Mouse (Mus musculus) kidney, postnatal 4 days (tissue): ENCODE measurements at regions not wholly inside any gene's neighbourhood (a gene's known extent, or its start where the extent isn't known, plus 50 kb on each side); places are given as distances from the start of the nearest gene placed in this dataset.

ENCODE experiments used
- DNase-seq, 2 experiments: peaks; one replicate each; pipeline ENCODE4 v3.0.0; 2021; ENCODE audit warnings: mixed read lengths in 2 of 2

DNA sequence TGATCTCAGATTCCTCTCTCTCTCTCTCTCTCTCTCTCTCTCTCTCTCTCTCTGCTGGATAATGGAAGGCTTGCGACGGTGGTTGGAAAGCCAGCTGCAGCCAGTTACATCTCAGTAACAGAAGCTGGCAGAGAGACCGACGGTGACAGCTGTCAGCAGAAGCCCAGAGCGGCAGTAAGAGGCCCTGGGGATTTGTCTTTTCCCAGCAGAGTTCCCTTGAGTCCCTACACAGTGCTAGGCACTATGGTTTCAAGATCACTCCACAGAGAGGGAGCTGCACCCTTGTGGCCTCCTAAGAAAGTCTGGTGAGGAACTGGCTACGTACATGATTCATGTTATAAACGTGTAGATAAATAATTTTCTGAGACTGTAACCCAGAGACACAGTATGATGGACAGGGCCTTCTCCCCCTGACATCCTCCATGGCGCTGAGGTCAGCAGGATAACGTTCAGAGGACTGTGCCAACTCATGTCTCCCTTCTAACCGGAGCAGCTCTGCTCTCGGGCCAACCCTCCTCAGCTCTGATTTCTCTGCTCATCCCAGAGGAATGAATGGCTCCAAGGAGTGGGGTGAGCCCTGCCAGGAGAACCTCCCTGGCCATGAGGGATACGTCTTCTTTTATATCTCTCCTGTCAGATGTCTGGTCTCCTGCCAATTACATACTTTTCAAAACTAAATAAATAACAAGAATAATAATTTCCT lies 253.5 kb upstream of the Cadm1 start:
- DNase-seq, result peak; percentile 58 to 70

DNA sequence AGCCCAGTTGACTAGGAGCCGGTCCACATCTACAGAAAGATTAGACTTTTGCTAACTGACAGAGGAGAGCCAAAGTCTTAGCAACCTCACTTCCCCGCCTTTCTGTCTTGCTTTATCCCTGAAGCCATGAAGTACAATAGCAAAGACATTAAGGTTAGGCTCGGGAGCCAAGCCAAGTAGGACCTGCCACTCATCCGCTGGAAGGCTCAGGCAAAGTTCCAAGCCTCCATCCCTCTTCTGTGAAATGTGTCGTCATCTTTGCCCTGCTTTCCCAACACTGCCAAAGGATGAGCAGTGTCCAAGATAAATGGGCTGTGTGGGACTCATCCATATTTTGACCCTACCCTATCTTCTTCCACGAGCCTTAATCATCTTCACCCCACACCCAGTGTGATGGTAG lies 250.6 kb upstream of the Cadm1 start:
- peak; percentile 16 to 44 for DNase-seq

DNA sequence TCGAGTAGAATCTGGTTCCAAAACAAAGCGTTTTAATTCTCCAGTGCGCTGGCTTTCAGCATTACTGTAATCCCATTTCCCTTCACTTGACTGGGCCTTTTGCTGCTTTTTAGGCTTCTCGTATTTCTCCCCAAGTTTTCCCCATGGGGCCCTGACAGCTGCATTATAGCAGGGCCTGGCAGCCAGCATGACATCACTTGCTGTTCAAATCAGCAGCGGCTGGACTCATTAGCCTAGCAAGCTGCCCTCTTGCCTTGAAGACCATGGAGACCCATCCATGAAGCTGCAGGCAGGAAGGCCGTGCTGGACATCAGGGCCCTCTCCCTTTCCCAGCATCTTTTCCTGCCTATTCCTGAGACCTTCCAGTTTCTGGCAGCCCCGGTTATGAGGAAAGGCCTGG lies 249.8 kb upstream of the Cadm1 start:
- peak; percentile 78 for DNase-seq

DNA sequence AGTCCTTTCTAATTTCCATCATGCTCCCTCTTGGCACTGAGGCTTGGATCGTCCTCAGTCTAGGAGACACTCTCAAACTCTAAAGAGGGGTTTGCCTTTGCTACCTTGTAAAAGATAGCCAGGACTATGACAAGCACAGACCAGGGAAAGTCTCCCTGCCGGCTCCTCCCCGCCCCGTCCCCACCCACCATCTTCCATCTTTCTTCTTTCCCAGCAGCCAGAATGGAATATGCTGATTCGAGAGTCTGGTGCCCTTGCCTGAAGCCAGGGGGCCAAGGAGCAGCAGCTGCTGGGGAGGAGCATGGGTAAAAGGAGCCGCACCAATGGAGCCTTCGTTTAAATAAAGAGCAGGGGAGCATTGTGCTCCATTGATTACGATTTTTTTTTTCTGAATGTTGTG lies 249.4 kb upstream of the Cadm1 start:
- DNase-seq, result no peak

DNA sequence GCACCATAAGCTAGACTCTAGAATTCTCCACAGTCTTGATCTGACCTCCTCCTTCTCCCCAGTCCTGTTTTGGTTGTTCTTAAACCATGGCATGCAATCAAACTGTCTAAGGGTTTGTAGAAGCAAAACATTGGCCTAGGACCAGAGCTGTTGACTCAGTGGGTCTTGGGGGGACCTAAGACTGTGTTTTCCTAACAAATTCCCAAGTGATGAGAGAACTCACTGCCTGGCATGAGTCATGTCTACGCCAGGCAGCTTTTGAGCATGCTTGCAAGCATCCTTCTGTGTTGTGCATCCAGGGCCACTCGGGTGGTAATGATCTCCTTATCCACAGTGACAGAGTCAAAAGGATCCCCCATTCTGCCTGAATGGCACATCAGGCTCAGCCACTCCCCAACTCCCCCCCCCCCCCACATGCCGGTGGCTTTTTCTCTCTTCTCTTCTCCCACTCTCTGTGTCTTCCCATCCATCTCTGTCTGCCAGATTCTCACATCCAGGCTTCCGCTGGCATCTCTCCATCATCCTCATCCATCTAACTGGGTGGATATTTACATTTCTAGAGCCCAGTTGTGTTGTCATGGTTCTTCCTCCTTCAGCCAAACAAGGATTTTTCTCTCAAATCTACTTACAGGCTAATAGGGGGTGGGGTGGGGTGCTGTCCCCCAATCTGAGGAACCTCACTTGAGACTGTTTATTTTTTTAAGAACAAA lies 246.1 kb upstream of the Cadm1 start:
- no peak for DNase-seq

DNA sequence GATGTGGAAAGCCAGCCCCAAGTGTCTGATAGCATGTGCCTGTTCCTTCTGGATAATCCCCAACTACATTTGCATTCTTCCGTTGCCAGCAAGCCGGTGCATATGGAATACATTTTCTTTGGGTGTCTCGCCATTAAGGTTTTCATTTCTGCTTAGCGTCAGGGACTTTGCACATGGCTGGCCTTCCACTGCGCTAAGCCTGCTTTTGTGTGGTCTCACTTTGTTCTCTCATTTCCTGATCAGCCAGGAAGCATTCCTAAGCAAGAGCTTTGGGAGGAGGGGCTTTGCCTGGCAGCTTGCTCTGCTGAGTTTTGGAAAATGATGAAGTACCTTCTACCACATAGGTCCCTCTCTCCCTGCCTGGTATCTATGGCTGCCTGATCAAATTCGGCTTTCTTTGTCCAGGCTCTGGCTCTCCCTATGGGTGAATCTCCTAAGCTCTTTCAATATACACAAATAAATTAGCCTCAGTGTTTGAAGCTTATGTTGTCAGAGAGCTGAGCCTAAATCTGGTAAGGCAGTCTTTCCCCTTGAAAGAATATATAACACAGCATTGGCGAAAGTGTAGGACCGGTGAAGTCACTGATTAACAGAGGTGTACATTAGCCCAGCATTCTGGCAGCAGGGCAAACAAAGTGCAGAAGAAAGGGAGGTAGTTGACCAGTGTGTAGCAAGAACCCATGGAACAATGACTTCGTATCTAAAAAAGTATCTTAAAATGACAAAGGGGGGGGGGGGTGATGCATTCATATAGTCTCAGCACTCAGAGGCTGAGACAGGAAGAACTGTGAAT lies 242.8 kb upstream of the Cadm1 start:
- peak in 1 of 2 experiments; percentile 22 for DNase-seq

DNA sequence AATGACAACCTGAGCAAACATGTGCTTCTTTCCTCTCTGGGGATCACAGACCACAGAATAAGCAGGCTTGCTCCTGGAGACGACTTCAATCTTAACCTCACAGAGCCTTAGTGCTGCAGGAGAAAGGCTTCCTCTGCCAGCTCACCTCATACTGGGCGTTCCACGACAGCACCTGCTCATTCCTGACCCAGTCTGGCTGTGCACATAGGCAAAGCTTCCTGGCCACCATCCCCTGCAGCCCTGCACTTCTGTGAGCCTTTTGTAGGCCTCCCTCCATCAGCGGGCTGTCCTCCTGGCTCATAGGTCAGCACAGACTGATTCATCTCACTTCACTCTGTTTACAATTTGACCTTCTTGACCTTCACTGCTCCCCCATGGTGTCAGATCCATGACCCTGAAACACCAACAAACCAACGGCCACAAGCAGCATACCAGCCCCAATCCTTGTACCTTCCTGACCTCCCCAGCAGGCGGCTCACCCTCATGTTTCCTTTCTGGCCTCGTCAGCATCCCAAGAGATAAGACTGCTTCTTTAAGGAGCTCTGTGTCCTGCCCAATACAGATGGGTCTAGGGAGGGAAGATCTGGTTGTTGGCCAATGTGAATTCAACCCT lies 241.3 kb upstream of the Cadm1 start:
- DNase-seq, result no peak

DNA sequence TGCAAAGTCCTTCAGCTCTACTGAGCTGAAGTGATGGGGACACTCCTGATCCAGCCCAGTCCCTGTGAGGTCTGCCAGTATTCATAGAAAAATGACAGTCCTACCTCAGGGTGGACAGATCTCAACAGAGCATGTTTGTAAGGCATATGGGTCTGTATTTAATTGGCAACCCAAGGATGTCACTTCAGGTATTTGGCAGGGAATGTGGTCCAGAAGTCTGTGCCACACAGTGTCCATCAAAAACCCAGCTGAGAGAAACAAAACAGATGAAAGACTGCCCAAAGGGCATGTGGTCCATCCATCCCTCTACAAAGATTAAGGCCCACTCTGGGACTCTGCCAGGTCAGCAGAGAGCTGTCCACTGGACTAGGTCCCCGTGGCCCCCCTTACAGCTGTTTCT lies 229.3 kb upstream of the Cadm1 start:
- no peak for DNase-seq

DNA sequence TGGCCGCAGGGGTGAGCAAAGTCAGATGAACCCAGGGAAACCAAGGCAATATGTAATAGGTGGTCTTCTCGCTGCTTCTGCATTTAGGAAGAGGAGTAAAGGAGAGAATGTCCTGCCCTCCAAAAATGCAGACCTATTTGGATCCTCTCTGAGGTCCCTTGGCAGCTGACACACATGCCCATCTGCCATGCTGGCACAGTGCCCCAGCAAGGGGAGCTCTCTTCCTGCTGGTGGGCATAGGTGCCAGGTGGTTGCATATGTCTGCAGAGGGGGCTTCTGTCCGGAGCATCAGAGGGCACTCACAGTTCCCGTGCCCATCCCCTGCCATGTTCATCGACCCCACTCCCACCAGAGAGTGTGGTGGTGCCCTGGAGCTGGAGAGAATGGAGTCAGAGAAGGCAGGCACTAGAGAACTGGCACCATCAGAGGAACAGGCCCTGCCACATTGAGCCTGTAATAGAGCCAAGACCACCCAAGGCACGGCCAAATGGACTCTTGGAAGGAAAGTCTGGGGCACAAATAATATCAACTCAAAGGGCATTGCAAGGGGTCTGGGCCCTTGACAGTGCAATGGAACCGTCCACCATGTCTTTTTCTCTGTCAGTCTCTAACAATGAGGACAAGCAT lies 222.7 kb upstream of the Cadm1 start:
- DNase-seq, result no peak

DNA sequence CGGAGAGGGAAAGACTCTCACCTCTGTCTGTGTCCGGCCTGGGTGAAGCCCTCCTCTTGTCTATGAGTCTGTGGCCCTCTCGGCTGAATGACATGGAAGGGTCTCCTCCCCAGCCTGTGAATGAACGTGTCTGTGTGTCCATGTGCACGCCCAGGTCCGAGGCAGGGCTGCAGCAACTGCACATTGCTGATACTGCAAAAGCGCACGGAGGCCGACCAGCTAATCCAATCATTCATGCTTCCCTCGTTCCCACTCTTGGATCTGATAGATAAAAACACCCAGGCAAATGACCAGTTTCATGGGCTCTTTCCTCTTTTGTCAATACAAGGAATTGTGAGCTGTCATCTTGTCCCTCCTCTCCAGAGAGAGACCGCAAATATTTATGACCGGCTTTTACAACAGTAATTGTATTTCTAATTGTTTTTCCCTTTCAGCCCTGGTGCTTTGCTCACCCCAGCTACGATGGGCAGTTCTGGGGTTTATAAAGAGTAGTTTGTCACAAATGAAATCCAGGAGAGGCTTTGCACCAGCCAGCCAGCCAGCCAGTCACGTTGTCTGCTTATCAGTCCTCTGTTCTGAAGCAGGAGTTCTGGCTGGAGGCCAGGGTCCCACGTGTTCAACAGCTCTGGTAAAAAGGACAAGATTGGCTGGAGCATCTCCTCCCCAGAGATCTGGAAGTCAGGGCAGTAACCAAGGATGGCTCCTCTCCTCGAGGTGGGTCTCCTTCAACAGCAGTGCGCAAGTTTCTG lies 222.0 kb upstream of the Cadm1 start:
- peak; percentile 46 to 50 for DNase-seq

DNA sequence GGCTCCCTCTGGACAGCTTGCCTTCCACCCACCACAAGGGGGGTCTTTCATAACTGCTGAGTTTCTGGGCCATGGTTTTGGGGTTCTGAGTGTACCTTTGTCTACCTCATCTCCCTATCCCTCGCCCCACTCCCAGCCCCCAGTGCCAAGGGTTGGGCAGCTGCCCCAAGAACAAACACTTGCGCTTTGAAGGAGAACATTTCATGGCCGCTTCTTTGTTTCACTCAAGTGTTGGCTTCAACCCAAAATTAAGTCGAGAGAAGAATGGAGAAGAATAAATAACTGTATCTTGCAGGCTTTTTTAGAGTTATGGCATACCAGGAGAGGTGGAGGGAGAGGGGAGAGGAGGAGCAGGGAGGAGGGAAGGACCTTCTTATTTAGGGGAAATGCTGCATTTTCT lies 216.5 kb upstream of the Cadm1 start:
- no peak for DNase-seq

DNA sequence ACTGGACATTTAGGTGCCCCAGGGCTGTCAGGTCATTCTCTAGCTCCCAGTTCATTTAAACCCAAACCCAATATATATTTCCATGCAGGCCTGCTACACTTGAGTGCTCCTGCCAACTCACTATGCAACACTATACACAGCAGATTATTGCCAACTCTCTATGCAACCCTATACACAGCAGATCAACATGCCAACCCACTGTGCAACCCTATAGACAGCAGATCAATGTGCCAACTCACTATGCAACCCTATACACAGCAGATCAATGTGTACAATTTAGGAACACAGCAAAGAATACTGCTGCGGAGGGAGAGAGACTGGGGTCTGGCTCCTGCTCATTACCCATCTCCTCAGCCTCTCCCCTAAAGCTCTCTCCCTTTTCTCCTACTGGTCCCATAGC lies 215.7 kb upstream of the Cadm1 start:
- no peak for DNase-seq

DNA sequence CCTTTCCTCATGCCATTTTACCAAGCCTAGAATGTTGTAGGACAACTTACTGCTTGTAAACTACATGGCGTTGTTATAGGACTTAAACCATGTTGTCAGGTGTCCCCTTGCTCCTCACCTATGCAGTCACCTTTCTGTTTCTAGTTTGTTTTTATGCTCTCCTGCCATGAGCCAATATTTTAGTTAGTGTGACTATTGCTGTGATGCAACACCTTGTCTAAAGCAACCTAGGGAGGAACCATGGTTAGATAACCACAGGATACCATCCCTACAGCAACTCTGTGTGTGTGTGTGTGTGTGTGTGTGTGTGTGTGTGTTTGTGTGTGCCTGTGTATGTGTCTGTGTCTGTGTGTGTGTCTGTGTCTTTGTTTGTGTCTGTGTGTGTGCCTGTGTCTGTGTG lies 209.6 kb upstream of the Cadm1 start:
- DNase-seq, result no peak

DNA sequence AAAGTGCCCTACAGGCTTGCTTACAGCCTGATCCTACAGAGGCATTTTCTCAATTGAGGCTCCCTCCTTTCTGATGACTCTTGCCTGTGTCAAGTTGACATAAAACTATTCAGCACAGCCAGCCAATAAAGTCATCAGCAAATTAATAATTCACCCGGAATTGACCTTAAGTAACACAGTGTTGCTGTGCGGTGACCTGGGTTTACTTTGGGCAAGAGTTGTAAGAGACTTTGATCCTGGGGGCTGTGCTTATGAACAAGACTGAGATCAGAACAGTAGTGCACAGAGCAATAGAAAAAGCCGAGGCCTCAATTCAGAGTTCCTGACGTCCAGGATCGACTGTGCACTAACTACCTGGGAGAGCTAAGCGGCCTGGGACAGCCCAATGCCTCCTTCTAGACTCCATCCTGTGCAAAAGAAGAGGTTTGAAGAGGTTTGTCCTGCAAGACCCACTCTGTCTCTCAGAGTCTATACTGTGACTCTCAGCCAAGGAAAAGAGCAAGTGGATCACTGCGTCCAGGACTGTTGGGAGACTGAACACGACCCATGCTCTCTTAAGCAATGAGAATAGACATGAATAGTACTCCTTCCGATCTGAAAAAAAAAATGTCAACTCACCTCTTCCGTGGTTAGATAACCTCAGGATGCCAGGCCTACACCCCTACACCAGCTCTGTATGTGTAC lies 208.7 kb upstream of the Cadm1 start:
- DNase-seq, result no peak

DNA sequence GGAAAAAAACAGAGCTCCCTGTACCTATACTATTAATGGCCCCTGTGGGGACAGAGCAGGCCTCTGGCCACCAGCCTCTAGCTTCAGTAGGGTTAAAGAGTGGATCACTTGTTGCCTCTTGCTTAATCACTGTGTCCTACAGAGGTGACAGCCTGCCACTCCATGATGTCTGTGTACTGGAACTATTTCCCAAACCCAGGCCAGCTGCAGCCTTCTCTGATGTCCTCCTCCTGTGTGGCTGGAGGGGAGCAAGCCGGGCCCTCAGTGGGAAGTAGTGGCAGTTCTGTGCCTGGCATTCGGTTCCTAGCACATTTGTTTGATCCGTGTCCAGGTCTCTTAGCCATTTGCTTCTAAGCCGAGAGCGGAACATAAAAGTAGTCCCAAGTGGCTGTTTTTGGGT lies 207.7 kb upstream of the Cadm1 start:
- DNase-seq, result no peak

DNA sequence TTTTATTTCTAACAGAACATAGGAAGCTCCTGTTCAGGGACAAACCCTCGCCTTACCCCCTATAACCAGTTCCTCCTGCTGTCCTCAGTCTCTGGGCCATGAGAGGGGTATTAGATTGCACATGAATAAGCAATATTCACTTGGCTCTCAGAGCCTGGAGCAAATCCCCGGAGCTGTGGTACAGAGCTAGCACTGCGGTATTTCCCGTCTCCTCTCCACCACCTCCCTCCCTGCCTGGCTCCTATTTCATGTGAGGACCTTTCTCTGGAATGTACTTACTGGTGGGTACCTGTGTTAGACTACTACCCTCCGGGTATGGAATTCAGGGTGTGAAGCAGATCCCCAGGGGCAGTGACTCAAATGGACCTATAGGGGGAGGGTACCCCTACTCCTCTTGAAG lies 206.9 kb upstream of the Cadm1 start:
- no peak for DNase-seq

DNA sequence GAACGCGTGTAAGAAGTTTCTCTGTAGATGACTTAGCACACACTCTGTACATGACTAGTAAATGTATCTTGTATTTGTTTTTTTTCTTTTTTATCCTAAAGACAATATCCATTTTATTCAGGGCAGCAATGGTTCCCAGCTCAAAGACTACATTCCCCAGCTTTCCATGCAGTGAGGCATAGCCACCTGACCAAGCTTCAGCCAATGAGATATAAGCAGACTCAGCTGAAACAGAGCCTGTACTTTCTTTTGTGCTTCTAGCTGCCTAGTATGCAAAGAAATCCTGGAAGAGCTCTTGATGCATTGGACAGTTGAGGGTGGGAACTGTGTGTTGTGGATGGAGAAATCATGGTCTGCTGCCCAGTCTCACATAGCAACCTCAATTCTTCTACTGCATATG lies 202.4 kb upstream of the Cadm1 start:
- no peak for DNase-seq

DNA sequence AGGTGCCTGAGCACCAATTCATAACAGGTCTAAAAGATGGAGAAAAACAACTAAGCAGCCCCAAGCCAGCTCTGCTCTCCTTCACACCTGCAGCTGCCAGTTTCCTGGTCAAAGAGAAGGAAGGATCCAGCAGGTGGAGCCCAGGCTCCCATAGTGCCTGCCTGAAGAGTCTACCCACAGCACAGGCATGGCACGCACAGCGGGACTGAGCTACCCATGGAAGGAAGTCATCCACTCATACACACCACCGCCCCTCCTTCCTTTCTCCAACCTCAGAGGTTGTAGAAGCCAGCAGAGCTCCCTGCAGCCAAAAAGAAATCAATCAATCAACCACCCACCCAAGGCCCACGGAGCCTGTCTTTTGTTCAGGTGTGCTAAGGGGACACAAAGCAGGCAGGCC lies 197.0 kb upstream of the Cadm1 start:
- DNase-seq, result peak; percentile 34 to 51

DNA sequence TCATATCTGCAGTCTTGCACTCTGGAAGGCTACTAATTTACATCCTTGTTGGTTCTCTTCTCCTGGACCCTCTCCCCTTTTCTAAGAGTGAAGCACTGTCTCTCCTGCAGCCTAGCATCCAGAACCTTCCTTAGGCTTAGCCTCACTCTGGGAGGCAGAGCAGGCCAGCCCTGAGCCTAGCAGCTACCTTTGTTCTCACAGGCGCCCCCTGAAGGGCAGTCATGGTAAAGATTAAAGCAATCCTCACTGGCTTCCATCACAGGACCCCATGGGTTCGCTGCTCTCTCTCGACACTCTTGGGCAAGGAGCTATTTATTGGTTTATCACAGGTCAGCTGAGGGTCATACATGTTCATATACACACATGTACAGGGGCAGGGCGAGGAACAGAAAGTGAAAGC lies 191.8 kb upstream of the Cadm1 start:
- DNase-seq, result peak in 1 of 2 experiments; percentile 33

DNA sequence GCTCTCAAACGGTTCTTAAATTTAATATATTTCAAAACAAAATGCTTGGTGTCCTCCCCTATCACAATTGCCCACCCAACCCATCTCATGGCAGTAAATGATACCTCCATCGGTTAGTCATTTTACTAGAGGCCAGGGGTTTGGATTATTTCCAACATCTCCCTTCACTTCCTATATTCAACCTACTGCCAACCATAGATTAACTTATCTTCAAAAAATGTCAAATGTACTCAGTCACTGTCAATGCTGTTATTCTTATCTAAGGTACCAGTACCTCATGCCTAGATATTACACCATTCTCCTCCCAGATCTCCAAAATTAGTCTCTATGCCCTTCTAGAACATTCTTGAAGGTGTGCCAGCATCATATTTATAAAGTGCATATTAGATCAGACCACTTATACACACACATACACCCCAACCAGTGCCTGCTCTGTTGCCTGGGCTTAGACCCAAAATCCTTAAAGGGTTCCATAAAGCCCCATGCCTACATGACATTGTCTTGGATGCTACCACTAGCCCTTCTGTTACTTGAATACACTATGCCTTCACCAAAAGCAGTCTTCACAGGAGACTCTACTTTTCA lies 183.4 kb upstream of the Cadm1 start:
- no peak for DNase-seq

DNA sequence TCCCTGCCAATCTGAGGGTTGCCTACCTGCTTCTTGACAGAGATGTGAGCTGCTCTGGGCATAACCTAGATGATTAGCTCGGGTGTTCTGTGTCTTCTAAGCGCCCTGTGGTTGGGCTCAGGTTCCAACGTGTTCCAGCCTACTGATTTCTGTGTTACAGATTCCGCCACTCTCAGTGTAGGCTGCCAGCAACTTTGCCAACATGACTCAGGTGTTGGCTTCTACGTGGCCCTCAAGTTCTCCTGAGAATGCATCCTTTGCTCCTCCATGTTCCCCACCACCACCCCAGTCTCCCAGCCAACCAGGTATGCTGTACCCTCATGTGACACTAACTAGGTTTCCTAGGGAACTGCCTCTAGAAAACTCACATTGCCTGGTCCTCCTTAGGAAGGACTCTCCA lies 179.7 kb upstream of the Cadm1 start:
- no peak for DNase-seq
